Mouse (Mus musculus) erythroblast, embryonic 14.5 days (primary cell): ENCODE data around the gene Arhgap40.

ENCODE experiments used
- GATA1 ChIP-seq: IDR thresholded peaks from 2 replicates; pipeline ENCODE4 v1.6.1; 2012; ENCODE audit warnings: low read length, inconsistent platforms, mixed read lengths
- TAL1 ChIP-seq: IDR thresholded peaks from 3 replicates; pipeline ENCODE4 v1.6.1; 2012; ENCODE audit warnings: low read length, inconsistent platforms, mixed read lengths

DNA sequence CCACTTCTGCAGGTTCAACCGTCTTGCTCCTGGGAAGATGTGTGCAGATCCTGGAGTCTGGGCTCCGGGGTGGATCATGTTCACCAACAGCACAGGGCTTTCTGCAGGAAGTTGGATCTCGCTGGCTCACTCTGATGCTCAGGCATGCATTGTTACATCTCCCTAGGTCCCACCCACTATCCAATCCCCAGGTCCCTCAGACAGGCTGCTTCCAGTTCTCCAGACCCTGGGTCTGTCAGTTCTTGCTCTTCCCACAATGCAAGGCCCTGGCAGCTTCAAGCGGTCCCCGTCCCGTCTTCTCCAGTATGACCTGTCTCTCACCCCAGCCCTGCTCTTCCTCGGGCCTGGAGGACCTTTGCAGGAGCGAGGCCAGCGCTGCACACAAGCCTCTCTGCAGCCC, 48.2 kb downstream of the Arhgap40 start:
- TF ChIP-seq GATA1 (no peak), TAL1 (no peak)
